Mouse (Mus musculus): ENCODE measurements around the gene Rpl27. TPM values are rescaled to one million over a fixed set of nuclear protein-coding genes. Genes with fewer than 3 reads are reported as not detected.
"Not testable (repeated sequence)": the region's sequence is repeated elsewhere in the genome, so short reads cannot be mapped to it uniquely, and the experiment has no call there.

The Rpl27 gene
- polyA plus RNA-seq, 1 experiment from 2014 or later, result 276 TPM

- H3K36me3 ChIP-seq (ENCODE audit: control insufficient read depth, insufficient read depth, low read length), result peaks cover 16% of the 10 kb centered on the region
- not testable (repeated sequence) for ATAC-seq (ENCODE audit: insufficient read depth, low FRiP score); H3K9me3 ChIP-seq (replicated peaks; ENCODE audit: control insufficient read depth, low read length); H3K27ac ChIP-seq (ENCODE audit: low read length); H3K27me3 ChIP-seq (ENCODE audit: control insufficient read depth, insufficient read depth, low read length)
- 33% methylated on average over 15 of the region's 15 CpGs for WGBS
- H3K4me3 ChIP-seq (replicated peaks; ENCODE audit: low read length), result peak overlapping the region; percentile 86
- peak overlapping the region; percentile 60; the same call in 1 of the 2 replicates for H3K9ac ChIP-seq (ENCODE audit: low read length)
- H3K4me2 ChIP-seq (ENCODE audit: low read depth, low read length), result peak overlapping the region; percentile 54
- peaks cover 19% of the 10 kb centered on the region for H3K4me1 ChIP-seq (ENCODE audit: control insufficient read depth, insufficient read depth, low read length)
These were observed 510 bp upstream of the Rpl27 start for GRCm38 (mm10) chr11:101441450-101442126.

GRCm38 (mm10) chr11:101442760-101443159, 662 bp downstream of the Rpl27 start:
- peaks cover 16% of the 10 kb centered on the region for H3K36me3 ChIP-seq (ENCODE audit: control insufficient read depth, insufficient read depth, low read length)
- under 1% methylated on average over 14 of the region's 14 CpGs for WGBS
- peak overlapping the region; percentile 72 for H3K4me2 ChIP-seq (ENCODE audit: low read depth, low read length)
- no peaks in the 10 kb centered on the region for H3K9me3 ChIP-seq (replicated peaks; ENCODE audit: control insufficient read depth, low read length)
- H3K4me1 ChIP-seq (ENCODE audit: control insufficient read depth, insufficient read depth, low read length), result peaks cover 19% of the 10 kb centered on the region
- no peak for ATAC-seq (ENCODE audit: insufficient read depth, low FRiP score)
- no peaks in the 10 kb centered on the region for H3K27me3 ChIP-seq (ENCODE audit: control insufficient read depth, insufficient read depth, low read length)
- peak overlapping the region; percentile 89 for H3K27ac ChIP-seq (ENCODE audit: low read length)
- peak overlapping the region; percentile 86 for H3K4me3 ChIP-seq (replicated peaks; ENCODE audit: low read length)
- H3K9ac ChIP-seq (ENCODE audit: low read length), result peak overlapping the region; percentile 93

- no peak overlapping the region for H3K9ac ChIP-seq (ENCODE audit: low read length)
- ATAC-seq (ENCODE audit: insufficient read depth, low FRiP score), result no peak
- H3K27me3 ChIP-seq (ENCODE audit: control insufficient read depth, insufficient read depth, low read length), result no peaks in the 10 kb centered on the region
- WGBS, result 78% methylated on average over 1 of the region's 1 CpGs
- peaks cover 22% of the 10 kb centered on the region for H3K4me1 ChIP-seq (ENCODE audit: control insufficient read depth, insufficient read depth, low read length)
- no peak overlapping the region for H3K4me2 ChIP-seq (ENCODE audit: low read depth, low read length)
- H3K4me3 ChIP-seq (replicated peaks; ENCODE audit: low read length), result no peak overlapping the region
- no peak overlapping the region for H3K27ac ChIP-seq (ENCODE audit: low read length)
- peaks cover 16% of the 10 kb centered on the region for H3K36me3 ChIP-seq (ENCODE audit: control insufficient read depth, insufficient read depth, low read length)
- H3K9me3 ChIP-seq (replicated peaks; ENCODE audit: control insufficient read depth, low read length), result no peaks in the 10 kb centered on the region
These were observed 4.2 kb downstream of the Rpl27 start for GRCm38 (mm10) chr11:101446319-101446718.

- H3K4me2 ChIP-seq (ENCODE audit: low read depth, low read length); ATAC-seq (ENCODE audit: insufficient read depth, low FRiP score); H3K4me3 ChIP-seq (replicated peaks; ENCODE audit: low read length); H3K9ac ChIP-seq (ENCODE audit: low read length); H3K9me3 ChIP-seq (replicated peaks; ENCODE audit: control insufficient read depth, low read length); H3K27me3 ChIP-seq (ENCODE audit: control insufficient read depth, insufficient read depth, low read length); H3K27ac ChIP-seq (ENCODE audit: low read length): not testable (repeated sequence)
- 89% methylated on average over 8 of the region's 8 CpGs for WGBS
- Histone ChIP-seq H3K36me3 (ENCODE audit: control insufficient read depth, insufficient read depth, low read length) (peaks cover 16% of the 10 kb centered on the region), H3K4me1 (ENCODE audit: control insufficient read depth, insufficient read depth, low read length) (peaks cover 22% of the 10 kb centered on the region)
These were observed 4.8 kb downstream of the Rpl27 start for GRCm38 (mm10) chr11:101446860-101447259.

- WGBS, result 85% methylated on average over 5 of the region's 5 CpGs
- H3K27ac ChIP-seq (ENCODE audit: low read length), result peak overlapping the region; percentile 78; the same call in 1 of the 2 replicates
- no peak for ATAC-seq (ENCODE audit: insufficient read depth, low FRiP score)
- H3K36me3 ChIP-seq (ENCODE audit: control insufficient read depth, insufficient read depth, low read length), result peaks cover 16% of the 10 kb centered on the region
- 0 out of 2 replicates have a peak overlapping the region, but pooled peaks have one; percentile 54 for H3K4me3 ChIP-seq (replicated peaks; ENCODE audit: low read length)
- no peaks in the 10 kb centered on the region for H3K9me3 ChIP-seq (replicated peaks; ENCODE audit: control insufficient read depth, low read length)
- no peaks in the 10 kb centered on the region for H3K27me3 ChIP-seq (ENCODE audit: control insufficient read depth, insufficient read depth, low read length)
- no peak overlapping the region for H3K4me2 ChIP-seq (ENCODE audit: low read depth, low read length)
- no peak overlapping the region; the same call in 1 of the 2 replicates for H3K9ac ChIP-seq (ENCODE audit: low read length)
- peaks cover 25% of the 10 kb centered on the region for H3K4me1 ChIP-seq (ENCODE audit: control insufficient read depth, insufficient read depth, low read length)
These were observed 5.7 kb downstream of the Rpl27 start for GRCm38 (mm10) chr11:101447786-101448185.

- Histone ChIP-seq H3K4me3 (replicated peaks; ENCODE audit: low read length) (peak within 1 kb of the TSS; percentile 54), H3K27me3 (ENCODE audit: control insufficient read depth, insufficient read depth, low read length) (no peaks in the 10 kb centered on the region), H3K36me3 (ENCODE audit: control insufficient read depth, insufficient read depth, low read length) (peaks cover 15% of the 10 kb centered on the region), H3K9me3 (replicated peaks; ENCODE audit: control insufficient read depth, low read length) (no peaks in the 10 kb centered on the region), H3K4me1 (ENCODE audit: control insufficient read depth, insufficient read depth, low read length) (peaks cover 21% of the 10 kb centered on the region), H3K27ac (ENCODE audit: low read length) (peak within 1 kb of the TSS; percentile 78), H3K4me2 (ENCODE audit: low read depth, low read length) (peak within 1 kb of the TSS; percentile 57), H3K9ac (ENCODE audit: low read length) (peak within 1 kb of the TSS; percentile 68)
- ATAC-seq (ENCODE audit: insufficient read depth, low FRiP score), result peak; percentile 87
- WGBS, result 11% methylated on average over 10 of the region's 10 CpGs
These were observed 6.2 kb downstream of the Rpl27 start, which contains the start of gene Ifi35 for GRCm38 (mm10) chr11:101448274-101448746. Gene Ifi35 (plus strand): TSS chr11:101448407.

GRCm38 (mm10) chr11:101448899-101449298, 6.8 kb downstream of the Rpl27 start:
- no peak for ATAC-seq (ENCODE audit: insufficient read depth, low FRiP score)
- Histone ChIP-seq H3K4me1 (ENCODE audit: control insufficient read depth, insufficient read depth, low read length) (peaks cover 15% of the 10 kb centered on the region), H3K4me2 (ENCODE audit: low read depth, low read length) (peak overlapping the region; percentile 57), H3K4me3 (replicated peaks; ENCODE audit: low read length) (peak overlapping the region; percentile 54), H3K27me3 (ENCODE audit: control insufficient read depth, insufficient read depth, low read length) (no peaks in the 10 kb centered on the region), H3K9ac (ENCODE audit: low read length) (peak overlapping the region; percentile 68), H3K27ac (ENCODE audit: low read length) (peak overlapping the region; percentile 78; the same call in 1 of the 2 replicates), H3K36me3 (ENCODE audit: control insufficient read depth, insufficient read depth, low read length) (peaks cover 9% of the 10 kb centered on the region), H3K9me3 (replicated peaks; ENCODE audit: control insufficient read depth, low read length) (no peaks in the 10 kb centered on the region)
- 68% methylated on average over 4 of the region's 4 CpGs for WGBS

- not testable (repeated sequence) for H3K27ac ChIP-seq (ENCODE audit: low read length); H3K9ac ChIP-seq (ENCODE audit: low read length); H3K27me3 ChIP-seq (ENCODE audit: control insufficient read depth, insufficient read depth, low read length); H3K4me3 ChIP-seq (replicated peaks; ENCODE audit: low read length); H3K9me3 ChIP-seq (replicated peaks; ENCODE audit: control insufficient read depth, low read length); ATAC-seq (ENCODE audit: insufficient read depth, low FRiP score); H3K36me3 ChIP-seq (ENCODE audit: control insufficient read depth, insufficient read depth, low read length); H3K4me2 ChIP-seq (ENCODE audit: low read depth, low read length)
- 77% methylated on average over 4 of the region's 4 CpGs for WGBS
- H3K4me1 ChIP-seq (ENCODE audit: control insufficient read depth, insufficient read depth, low read length), result peaks cover 11% of the 10 kb centered on the region
These were observed 7.5 kb downstream of the Rpl27 start for GRCm38 (mm10) chr11:101449596-101449995.

GRCm38 (mm10) chr11:101450394-101450793, 8.3 kb downstream of the Rpl27 start:
- no peak overlapping the region for H3K4me3 ChIP-seq (replicated peaks; ENCODE audit: low read length)
- no peak overlapping the region for H3K9ac ChIP-seq (ENCODE audit: low read length)
- H3K27ac ChIP-seq (ENCODE audit: low read length), result no peak overlapping the region
- H3K4me2 ChIP-seq (ENCODE audit: low read depth, low read length), result no peak overlapping the region
- H3K4me1 ChIP-seq (ENCODE audit: control insufficient read depth, insufficient read depth, low read length), result peaks cover 14% of the 10 kb centered on the region; the same call in 1 of the 2 replicates
- no peaks in the 10 kb centered on the region for H3K27me3 ChIP-seq (ENCODE audit: control insufficient read depth, insufficient read depth, low read length)
- no peak for ATAC-seq (ENCODE audit: insufficient read depth, low FRiP score)
- H3K9me3 ChIP-seq (replicated peaks; ENCODE audit: control insufficient read depth, low read length), result no peaks in the 10 kb centered on the region
- no peaks in the 10 kb centered on the region for H3K36me3 ChIP-seq (ENCODE audit: control insufficient read depth, insufficient read depth, low read length)
- WGBS, result 85% methylated on average over 3 of the region's 3 CpGs

Measured in stomach, embryonic 16.5 days (tissue).